Mouse (Mus musculus) ovary, postnatal 14 days (tissue): ENCODE data around the gene Psmg3.

Experiments used
- DNase-seq: peaks from one replicate; pipeline ENCODE4 v3.0.0; 2022; ENCODE audit warnings: low spot score

The Psmg3 gene

GRCm38 (mm10) chr5:139793338-139794089 lies 33.2 kb downstream of the Psmg3 start:
- no peak for DNase-seq

DNA sequence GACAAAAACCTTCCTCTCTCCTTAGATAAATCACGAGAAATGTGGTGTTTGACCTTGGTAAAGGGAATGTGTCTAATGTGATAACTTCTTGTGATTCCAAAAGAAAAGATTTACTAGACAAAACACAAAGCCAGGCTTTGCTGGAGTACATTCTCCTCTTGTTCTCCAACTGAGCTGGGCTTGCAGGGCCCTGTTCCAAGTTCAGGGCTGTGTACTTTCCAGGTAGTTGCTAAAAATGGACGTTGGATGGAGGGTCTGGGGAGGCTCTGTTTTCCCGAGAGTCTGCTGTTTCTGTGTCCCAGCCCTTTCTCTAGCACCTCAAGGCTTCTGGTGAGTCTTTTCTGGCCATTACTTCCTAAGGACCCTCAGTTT lies 33.7 kb downstream of the Psmg3 start:
- DNase-seq = no peak

DNA sequence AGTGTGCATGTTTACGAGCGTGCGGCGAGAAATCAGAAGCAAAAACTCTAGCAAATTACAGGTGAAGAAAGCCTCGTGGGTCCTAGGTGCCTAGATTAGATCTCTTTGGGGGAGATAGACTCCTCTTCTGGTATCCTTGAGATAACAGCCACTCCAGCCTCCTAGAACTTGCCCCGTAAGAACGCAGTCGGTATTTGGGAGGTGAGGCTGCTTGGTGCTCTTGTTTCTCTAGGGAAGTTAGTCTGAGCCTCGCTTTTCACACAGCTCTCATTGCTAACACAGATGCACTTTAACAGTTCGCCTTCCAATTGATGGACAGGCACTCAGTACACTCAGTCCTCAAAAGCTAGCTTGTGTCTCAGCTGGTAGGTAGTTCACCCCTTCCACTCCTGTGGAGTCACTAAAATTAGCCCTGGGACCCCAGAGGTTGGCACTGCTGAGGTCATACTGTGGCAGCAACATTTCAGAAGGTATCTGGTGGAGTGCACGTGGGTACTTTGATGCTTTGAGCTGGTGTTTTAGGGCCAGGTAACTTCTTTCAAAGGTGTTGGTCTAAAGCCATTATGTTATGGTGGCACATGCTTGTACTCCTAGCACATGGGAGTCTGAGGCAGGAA lies 34.4 kb downstream of the Psmg3 start:
- no peak for DNase-seq

- peak; percentile 98 for DNase-seq
Measured at GRCm38 (mm10) chr5:139791227-139792158, 35.2 kb downstream of the Psmg3 start, which contains the start of gene Mafk. Gene Mafk (plus strand): TSS chr5:139791513.

- no peak for DNase-seq
Measured at GRCm38 (mm10) chr5:139789466-139789865, 37.2 kb downstream of the Psmg3 start.

DNA sequence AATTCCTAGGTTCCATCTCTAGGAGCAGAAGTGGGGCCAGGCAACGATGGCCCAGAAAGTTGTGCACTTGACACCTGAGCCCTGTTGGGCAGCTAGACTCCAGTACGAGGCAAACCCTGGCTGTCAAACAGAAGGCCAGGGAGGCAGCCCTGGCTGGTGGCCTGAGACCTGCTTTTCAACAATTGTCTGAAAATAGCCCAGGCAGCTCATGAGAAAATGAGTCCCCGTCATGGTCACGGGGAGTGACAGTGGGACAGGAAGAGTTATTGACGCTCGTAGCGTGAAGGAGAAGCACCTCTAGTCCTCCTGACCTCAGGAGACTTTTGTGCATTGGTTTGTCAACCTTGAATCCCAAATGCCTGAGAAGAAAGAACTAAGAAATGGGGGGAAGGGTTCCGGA lies 45.3 kb downstream of the Psmg3 start:
- DNase-seq = no peak

DNA sequence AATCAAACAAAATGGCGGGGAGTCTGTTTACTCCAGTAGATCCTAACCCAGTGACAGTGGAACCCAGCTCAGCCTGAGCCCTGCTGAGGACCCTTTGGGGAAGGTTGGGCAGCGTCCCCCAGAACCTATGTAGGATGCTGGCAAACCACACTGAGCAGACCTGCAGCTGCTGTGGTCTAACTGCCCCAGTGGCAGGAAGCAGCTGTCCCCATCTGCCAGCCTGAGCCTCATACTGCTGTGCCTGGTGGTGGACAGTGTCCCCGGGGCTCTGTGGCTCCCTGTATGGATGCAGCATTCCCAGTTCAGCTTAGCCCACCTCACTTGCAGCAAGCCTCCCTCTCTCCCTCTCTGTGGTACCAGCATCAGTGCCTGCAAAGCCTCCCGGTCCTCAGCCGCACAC lies 49.7 kb downstream of the Psmg3 start:
- DNase-seq = no peak

GRCm38 (mm10) chr5:139775216-139775926 lies 51.3 kb downstream of the Psmg3 start, which contains the start of gene Ints1:
Gene Ints1 (minus strand): TSS chr5:139775674.
- peak; percentile 94 for DNase-seq
